Mouse (Mus musculus): ENCODE data around the gene Pygb. TPM values are rescaled to one million over a fixed set of nuclear protein-coding genes. Genes with fewer than 3 reads are reported as not detected.
A peak's percentile ranks its signal among the peaks of the same experiment; 100 is the strongest.

Pygb gene
- total RNA-seq (2012; rRNA removed) = 10.4 and 10.8 TPM in 2 replicates

- Histone ChIP-seq H3K36me3 (ENCODE audit: control insufficient read depth, insufficient read depth, low read length, poor library complexity, severe bottlenecking) (no peaks in the 10 kb centered on the region), H3K27ac (ENCODE audit: insufficient read depth, low read depth, low read length, poor library complexity, severe bottlenecking) (no peak within 1 kb of the TSS), H3K9me3 (ENCODE audit: control insufficient read depth, insufficient read depth, low read depth, low read length) (no peaks in the 10 kb centered on the region), H3K4me1 (ENCODE audit: control insufficient read depth in 2 of 2, insufficient read depth in 2 of 2, low read length in 2 of 2, poor library complexity in 1 of 2) (peaks cover 2 to 5% of the 10 kb centered on the region in 2 experiments; a peak in 2 of 4 replicates), H3K4me3 (ENCODE audit: insufficient read depth in 1 of 2, low read depth in 1 of 2, low read length in 2 of 2, poor library complexity in 1 of 2, severe bottlenecking in 1 of 2) (peak within 1 kb of the TSS; percentile 69 to 97), H3K9ac (ENCODE audit: insufficient read depth, low read depth, low read length, poor library complexity, severe bottlenecking) (peak within 1 kb of the TSS; percentile 83)
- DNase-seq (ENCODE audit: low read depth, low spot score) = peak; percentile 65
- TF ChIP-seq ZNF384 (IDR thresholded peaks at IDR 0.05; ENCODE audit: low read depth, low read length) (no peak), HCFC1 (IDR thresholded peaks at IDR 0.05; ENCODE audit: borderline replicate concordance, insufficient read depth, low read length) (no peak), CHD2 (IDR thresholded peaks at IDR 0.05; ENCODE audit: low read depth, low read length) (no peak), MAFK (IDR thresholded peaks at IDR 0.05; ENCODE audit: insufficient read depth, low read depth, low read length) (no peak), ZC3H11A (IDR thresholded peaks at IDR 0.05; ENCODE audit: borderline replicate concordance, low read depth, low read length) (no peak)
- in situ Hi-C loops (cut with MboI; ENCODE audit: low sequenced_read_pairs in 2 of 2, unreplicated experiment in 2 of 2) = no loop called here
These were observed at the start of gene Pygb for GRCm38 (mm10) chr2:150786251-150787180. Gene Pygb, plus strand, starts transcription at chr2:150786735.

DNA sequence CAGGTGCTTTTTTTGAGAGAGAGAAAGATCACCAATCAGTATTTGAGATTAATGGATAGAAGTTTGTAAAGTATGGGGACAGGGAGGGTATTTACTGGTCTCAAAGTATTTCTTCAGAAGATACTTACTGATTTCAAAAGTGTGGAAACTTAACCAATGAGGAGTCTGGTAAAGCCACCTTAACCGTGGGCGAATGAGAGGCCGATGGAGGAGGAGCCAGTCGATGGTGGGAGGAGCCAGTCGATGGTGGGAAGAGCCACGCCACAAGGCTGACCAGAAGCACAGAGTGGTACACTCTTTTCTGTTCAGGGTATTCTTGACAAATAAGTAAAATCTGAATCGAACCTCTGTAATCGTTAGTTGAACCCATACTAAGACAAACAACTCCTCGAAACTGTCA is 48.7 kb upstream of the Pygb start:
- H3K36me3 ChIP-seq (ENCODE audit: control insufficient read depth, insufficient read depth, low read length, poor library complexity, severe bottlenecking) = no peaks in the 10 kb centered on the region
- peak; percentile 40 for DNase-seq (ENCODE audit: low read depth, low spot score)
- no peak overlapping the region for H3K4me3 ChIP-seq (ENCODE audit: insufficient read depth in 1 of 2, low read depth in 1 of 2, low read length in 2 of 2, poor library complexity in 1 of 2, severe bottlenecking in 1 of 2)
- no peak overlapping the region for H3K27ac ChIP-seq (ENCODE audit: insufficient read depth, low read depth, low read length, poor library complexity, severe bottlenecking)
- no peaks in the 10 kb centered on the region for H3K9me3 ChIP-seq (ENCODE audit: control insufficient read depth, insufficient read depth, low read depth, low read length)
- H3K4me1 ChIP-seq (ENCODE audit: control insufficient read depth in 2 of 2, insufficient read depth in 2 of 2, low read length in 2 of 2, poor library complexity in 1 of 2) = peaks cover 7 to 9% of the 10 kb centered on the region in 2 experiments
- TF ChIP-seq HCFC1 (IDR thresholded peaks at IDR 0.05; ENCODE audit: borderline replicate concordance, insufficient read depth, low read length) (no peak), CHD2 (IDR thresholded peaks at IDR 0.05; ENCODE audit: low read depth, low read length) (no peak), ZNF384 (IDR thresholded peaks at IDR 0.05; ENCODE audit: low read depth, low read length) (no peak), MAFK (IDR thresholded peaks at IDR 0.05; ENCODE audit: insufficient read depth, low read depth, low read length) (no peak), ZC3H11A (IDR thresholded peaks at IDR 0.05; ENCODE audit: borderline replicate concordance, low read depth, low read length) (no peak)
- in situ Hi-C loops (cut with MboI; ENCODE audit: low sequenced_read_pairs in 2 of 2, unreplicated experiment in 2 of 2) = no loop called here
- no peak overlapping the region for H3K9ac ChIP-seq (ENCODE audit: insufficient read depth, low read depth, low read length, poor library complexity, severe bottlenecking)

DNA sequence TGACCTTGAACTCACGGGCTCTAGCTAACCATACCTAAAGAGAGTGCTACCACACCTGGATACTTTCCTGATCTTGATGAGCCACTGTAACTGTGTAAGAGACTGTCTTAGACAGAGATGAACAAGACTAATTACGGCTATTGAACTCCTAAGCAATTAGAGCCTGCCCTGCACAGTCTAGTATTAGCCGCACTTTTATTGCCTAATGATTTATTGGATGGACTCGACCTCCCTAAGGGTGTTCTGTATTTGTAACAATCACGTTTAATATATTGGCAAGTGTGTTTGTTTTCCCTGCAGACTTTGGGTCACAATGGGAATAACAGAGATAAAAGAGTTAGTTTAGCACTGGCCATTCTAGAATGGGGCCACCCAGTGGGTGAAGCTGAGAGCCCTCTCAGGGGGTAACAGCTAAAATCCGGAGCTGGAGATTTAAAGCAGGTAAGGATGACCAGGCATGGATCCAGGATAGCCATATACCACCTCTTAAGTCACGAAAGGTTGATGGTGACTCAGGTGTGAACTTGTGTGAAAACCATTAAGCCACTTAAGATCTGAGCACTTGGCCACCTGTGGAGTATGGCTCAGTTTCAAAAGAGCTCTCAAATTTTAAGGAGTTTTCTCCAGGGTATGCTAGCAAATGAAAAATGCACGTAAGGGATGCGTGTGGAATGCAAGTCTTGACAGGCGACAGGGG is 46.2 kb upstream of the Pygb start:
- no peak overlapping the region for H3K4me3 ChIP-seq (ENCODE audit: insufficient read depth in 1 of 2, low read depth in 1 of 2, low read length in 2 of 2, poor library complexity in 1 of 2, severe bottlenecking in 1 of 2)
- DNase-seq (ENCODE audit: low read depth, low spot score) = no peak
- TF ChIP-seq ZC3H11A (IDR thresholded peaks at IDR 0.05; ENCODE audit: borderline replicate concordance, low read depth, low read length) = no peak
- no peak for TF ChIP-seq HCFC1 (IDR thresholded peaks at IDR 0.05; ENCODE audit: borderline replicate concordance, insufficient read depth, low read length)
- TF ChIP-seq MAFK (IDR thresholded peaks at IDR 0.05; ENCODE audit: insufficient read depth, low read depth, low read length) = no peak
- no peak for TF ChIP-seq ZNF384 (IDR thresholded peaks at IDR 0.05; ENCODE audit: low read depth, low read length)
- in situ Hi-C loops (cut with MboI; ENCODE audit: low sequenced_read_pairs in 2 of 2, unreplicated experiment in 2 of 2) = no loop called here
- H3K9me3 ChIP-seq (ENCODE audit: control insufficient read depth, insufficient read depth, low read depth, low read length) = no peaks in the 10 kb centered on the region
- no peak overlapping the region for H3K27ac ChIP-seq (ENCODE audit: insufficient read depth, low read depth, low read length, poor library complexity, severe bottlenecking)
- no peak overlapping the region for H3K9ac ChIP-seq (ENCODE audit: insufficient read depth, low read depth, low read length, poor library complexity, severe bottlenecking)
- no peaks in the 10 kb centered on the region for H3K36me3 ChIP-seq (ENCODE audit: control insufficient read depth, insufficient read depth, low read length, poor library complexity, severe bottlenecking)
- peaks cover 7 to 11% of the 10 kb centered on the region in 2 experiments for H3K4me1 ChIP-seq (ENCODE audit: control insufficient read depth in 2 of 2, insufficient read depth in 2 of 2, low read length in 2 of 2, poor library complexity in 1 of 2)

GRCm38 (mm10) chr2:150741405-150741804 is 45.1 kb upstream of the Pygb start:
- H3K27ac ChIP-seq (ENCODE audit: insufficient read depth, low read depth, low read length, poor library complexity, severe bottlenecking) = no peak overlapping the region
- H3K9me3 ChIP-seq (ENCODE audit: control insufficient read depth, insufficient read depth, low read depth, low read length) = no peaks in the 10 kb centered on the region
- peak; percentile 43; the same call in 1 of the 2 replicates for TF ChIP-seq ZC3H11A (IDR thresholded peaks at IDR 0.05; ENCODE audit: borderline replicate concordance, low read depth, low read length)
- no peak for TF ChIP-seq HCFC1 (IDR thresholded peaks at IDR 0.05; ENCODE audit: borderline replicate concordance, insufficient read depth, low read length)
- H3K36me3 ChIP-seq (ENCODE audit: control insufficient read depth, insufficient read depth, low read length, poor library complexity, severe bottlenecking) = no peaks in the 10 kb centered on the region
- in situ Hi-C loops (cut with MboI; ENCODE audit: low sequenced_read_pairs in 2 of 2, unreplicated experiment in 2 of 2) = no loop called here
- H3K4me3 ChIP-seq (ENCODE audit: insufficient read depth in 1 of 2, low read depth in 1 of 2, low read length in 2 of 2, poor library complexity in 1 of 2, severe bottlenecking in 1 of 2) = no peak overlapping the region
- peaks cover 4 to 6% of the 10 kb centered on the region in 2 experiments; a peak in 2 of 4 replicates for H3K4me1 ChIP-seq (ENCODE audit: control insufficient read depth in 2 of 2, insufficient read depth in 2 of 2, low read length in 2 of 2, poor library complexity in 1 of 2)
- H3K9ac ChIP-seq (ENCODE audit: insufficient read depth, low read depth, low read length, poor library complexity, severe bottlenecking) = no peak overlapping the region
- no peak for DNase-seq (ENCODE audit: low read depth, low spot score)
